Mouse (Mus musculus) olfactory bulb, adult 2 months (tissue): ENCODE data around the gene Hnrnpul2.
"Not testable (repeated sequence)": the region's sequence is repeated elsewhere in the genome, so short reads cannot be mapped to it uniquely, and the experiment has no call there.

Experiments
- CTCF ChIP-seq: fragments of 200-500 bp; IDR thresholded peaks from 2 replicates; pipeline ENCODE4 v1.5.1; 2012; ENCODE audit warnings: low read depth, mild to moderate bottlenecking, low read length, moderate library complexity; ENCODE audit not compliant: insufficient read depth
- POLR2A ChIP-seq: fragments of 200-500 bp; IDR thresholded peaks from 2 replicates; pipeline ENCODE4 v1.6.1; 2012; ENCODE audit warnings: mild to moderate bottlenecking, low read depth, low read length, moderate library complexity; ENCODE audit not compliant: insufficient read depth

DNA sequence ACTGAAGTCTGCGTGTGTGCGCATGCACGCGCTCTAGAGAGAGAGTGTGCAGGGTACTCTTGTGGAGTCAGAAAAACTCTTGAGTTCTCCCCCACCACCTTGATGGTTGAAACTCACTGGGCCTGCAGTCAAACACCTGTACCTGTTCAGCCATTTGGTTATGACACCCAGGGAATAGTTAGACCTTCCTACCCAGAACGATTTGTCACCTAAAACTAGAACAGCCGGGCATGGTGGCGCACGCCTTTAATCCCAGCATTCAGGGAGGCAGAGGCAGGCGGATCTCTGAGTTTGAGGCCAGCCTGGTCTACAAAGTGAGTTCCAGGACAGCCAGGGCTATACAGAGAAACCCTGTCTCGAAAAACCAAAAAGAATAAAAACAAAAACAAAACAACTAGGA, 16.5 kb downstream of the Hnrnpul2 start:
- TF ChIP-seq POLR2A, CTCF: not testable (repeated sequence)
